Mouse (Mus musculus) gonadal fat pad, adult 2 months (tissue): ENCODE measurements around the gene Ccni. TPM values are rescaled to one million over a fixed set of nuclear protein-coding genes. Genes with fewer than 3 reads are reported as not detected.

ENCODE experiments used
- DNase-seq: peaks from one replicate; pipeline ENCODE4 v3.0.0-alpha.2; 2012; ENCODE audit warnings: low read depth
- polyA plus RNA-seq: library from polyadenylated mRNA; depleted of rRNA; stranded (reverse); fragments of >200 nt; gene quantifications from 2 replicates; pipeline ENCODE4 v1.2.3, GENCODE M21; 2012; rRNA removed

Ccni gene
- polyA plus RNA-seq = 131 and 158 TPM in 2 replicates

- DNase-seq = no peak
Measured at GRCm38 (mm10) chr5:93206109-93207005, at the start of gene Ccni, which contains the start of gene 2010109A12Rik. Gene Ccni (minus strand): TSS chr5:93206495. Gene 2010109A12Rik (plus strand): TSS chr5:93206518.

- no peak for DNase-seq
Measured at GRCm38 (mm10) chr5:93255759-93256265, 49.5 kb upstream of the Ccni start.

GRCm38 (mm10) chr5:93251001-93251760 is 44.9 kb upstream of the Ccni start:
- DNase-seq = no peak

GRCm38 (mm10) chr5:93249940-93250578 is 43.8 kb upstream of the Ccni start:
- DNase-seq = no peak

GRCm38 (mm10) chr5:93245280-93245679 is 39.0 kb upstream of the Ccni start:
- no peak for DNase-seq

- no peak for DNase-seq
Measured at GRCm38 (mm10) chr5:93239590-93240544, 33.6 kb upstream of the Ccni start.

GRCm38 (mm10) chr5:93236541-93236940 is 30.2 kb upstream of the Ccni start:
- no peak for DNase-seq

- no peak for DNase-seq
Measured at GRCm38 (mm10) chr5:93235888-93236287, 29.6 kb upstream of the Ccni start.

- no peak for DNase-seq
Measured at GRCm38 (mm10) chr5:93234605-93235004, 28.3 kb upstream of the Ccni start.

GRCm38 (mm10) chr5:93234130-93234529 is 27.8 kb upstream of the Ccni start:
- no peak for DNase-seq

GRCm38 (mm10) chr5:93232838-93233237 is 26.5 kb upstream of the Ccni start:
- no peak for DNase-seq

- DNase-seq = no peak
Measured at GRCm38 (mm10) chr5:93231721-93232120, 25.4 kb upstream of the Ccni start.

- no peak for DNase-seq
Measured at GRCm38 (mm10) chr5:93229527-93229926, 23.2 kb upstream of the Ccni start.

- no peak for DNase-seq
Measured at GRCm38 (mm10) chr5:93227157-93227556, 20.9 kb upstream of the Ccni start.

- DNase-seq = no peak
Measured at GRCm38 (mm10) chr5:93224549-93224948, 18.3 kb upstream of the Ccni start.

- peak; percentile 97 for DNase-seq
Measured at GRCm38 (mm10) chr5:93221661-93222060, 15.4 kb upstream of the Ccni start.

GRCm38 (mm10) chr5:93218375-93218774 is 12.1 kb upstream of the Ccni start:
- peak; percentile 49 for DNase-seq

- no peak for DNase-seq
Measured at GRCm38 (mm10) chr5:93207555-93207954, 1.3 kb upstream of the Ccni start.

GRCm38 (mm10) chr5:93207006-93207348 is 682 bp upstream of the Ccni start:
- DNase-seq = no peak

- no peak for DNase-seq
Measured at GRCm38 (mm10) chr5:93205371-93206108, 755 bp downstream of the Ccni start.
